Mouse (Mus musculus) testis, adult 2 months (tissue): Measurements from ENCODE around the gene Hfm1. TPM values are rescaled to one million over a fixed set of nuclear protein-coding genes. Genes with fewer than 3 reads are reported as not detected.

Experiments
- H3K27ac ChIP-seq: fragments of 200-500 bp; 2 replicates; pipeline ENCODE4 v1.5.1; 2012; ENCODE audit warnings: low read depth, low read length; ENCODE audit not compliant: control insufficient read depth, insufficient read depth
- H3K27me3 ChIP-seq: fragments of 200-500 bp; 2 replicates; pipeline ENCODE4 v1.6.1; 2012; ENCODE audit warnings: mild to moderate bottlenecking, low read length, moderate library complexity; ENCODE audit not compliant: control insufficient read depth, insufficient read depth
- H3K36me3 ChIP-seq: fragments of 200-500 bp; 2 replicates; pipeline ENCODE4 v1.6.1; 2012; ENCODE audit warnings: mild to moderate bottlenecking, low read length; ENCODE audit not compliant: control insufficient read depth, insufficient read depth
- H3K4me1 ChIP-seq: fragments of 200-500 bp; 2 replicates; pipeline ENCODE4 v1.6.1; 2012; ENCODE audit warnings: low read length; ENCODE audit not compliant: control insufficient read depth, insufficient read depth
- H3K4me3 ChIP-seq: fragments of 200-500 bp; 2 replicates; pipeline ENCODE4 v1.5.1; 2012; ENCODE audit warnings: low read depth, mild to moderate bottlenecking, low read length, moderate library complexity, mixed read lengths; ENCODE audit not compliant: control insufficient read depth
- CTCF ChIP-seq: fragments of 200-500 bp; IDR thresholded peaks from 2 replicates; pipeline ENCODE4 v1.5.1; 2012; ENCODE audit warnings: low read depth, mild to moderate bottlenecking, inconsistent platforms, low read length, moderate library complexity; ENCODE audit not compliant: control insufficient read depth, insufficient read depth, insufficient replicate concordance
- POLR2A ChIP-seq: fragments of 200-500 bp; IDR thresholded peaks from 2 replicates; pipeline ENCODE4 v1.6.1; 2012; ENCODE audit warnings: low read depth, mild to moderate bottlenecking, inconsistent platforms, low read length, moderate library complexity; ENCODE audit not compliant: control insufficient read depth
- polyA plus RNA-seq: library from polyadenylated mRNA; depleted of rRNA; stranded (reverse); fragments of >200 nt; gene quantifications from 2 replicates; pipeline ENCODE4 v1.2.3, GENCODE M21; 2012

The Hfm1 gene
- polyA plus RNA-seq, 1 experiment, result 8.9 TPM

- Histone ChIP-seq H3K27ac (no peak overlapping the region), H3K4me1 (no peaks in the 10 kb centered on the region), H3K27me3 (no peaks in the 10 kb centered on the region), H3K36me3 (no peaks in the 10 kb centered on the region; the same call in none of the 2 replicates), H3K4me3 (no peak overlapping the region)
- no peak for TF ChIP-seq POLR2A
- no peak for TF ChIP-seq CTCF
Observed at GRCm38 (mm10) chr5:106891773-106892172, 34.3 kb downstream of the Hfm1 start.

GRCm38 (mm10) chr5:106887303-106888071, 38.6 kb downstream of the Hfm1 start:
- Histone ChIP-seq H3K4me3 (no peak overlapping the region), H3K36me3 (no peaks in the 10 kb centered on the region; the same call in 1 of the 2 replicates), H3K4me1 (no peaks in the 10 kb centered on the region), H3K27me3 (no peaks in the 10 kb centered on the region), H3K27ac (no peak overlapping the region)
- TF ChIP-seq CTCF, result no peak
- no peak for TF ChIP-seq POLR2A

- Histone ChIP-seq H3K4me1 (no peaks in the 10 kb centered on the region), H3K27me3 (no peaks in the 10 kb centered on the region), H3K4me3 (no peak overlapping the region), H3K36me3 (no peaks in the 10 kb centered on the region; the same call in 1 of the 2 replicates), H3K27ac (no peak overlapping the region)
- TF ChIP-seq CTCF, result no peak
- no peak for TF ChIP-seq POLR2A
Observed at GRCm38 (mm10) chr5:106885517-106885916, 40.6 kb downstream of the Hfm1 start.

- Histone ChIP-seq H3K4me1 (no peaks in the 10 kb centered on the region), H3K27me3 (no peaks in the 10 kb centered on the region), H3K4me3 (no peak overlapping the region), H3K36me3 (no peaks in the 10 kb centered on the region), H3K27ac (no peak overlapping the region)
- TF ChIP-seq CTCF (no peak), POLR2A (no peak)
Observed at GRCm38 (mm10) chr5:106876438-106876837, 49.7 kb downstream of the Hfm1 start.

GRCm38 (mm10) chr5:106860415-106860814, 65.7 kb downstream of the Hfm1 start:
- Histone ChIP-seq H3K27me3 (no peaks in the 10 kb centered on the region), H3K4me3 (no peak overlapping the region), H3K27ac (no peak overlapping the region), H3K36me3 (no peaks in the 10 kb centered on the region), H3K4me1 (no peaks in the 10 kb centered on the region)
- TF ChIP-seq CTCF (no peak), POLR2A (no peak)

GRCm38 (mm10) chr5:106853284-106853683, 72.8 kb downstream of the Hfm1 start:
- no peak overlapping the region for H3K4me3 ChIP-seq
- no peaks in the 10 kb centered on the region for H3K4me1 ChIP-seq
- no peaks in the 10 kb centered on the region for H3K27me3 ChIP-seq
- no peak overlapping the region for H3K27ac ChIP-seq
- TF ChIP-seq POLR2A (no peak), CTCF (no peak)
- H3K36me3 ChIP-seq, result no peaks in the 10 kb centered on the region

- TF ChIP-seq CTCF, result no peak; the same call in 1 of the 2 replicates
- Histone ChIP-seq H3K36me3 (no peaks in the 10 kb centered on the region), H3K27ac (no peak overlapping the region), H3K4me1 (no peaks in the 10 kb centered on the region), H3K4me3 (no peak overlapping the region), H3K27me3 (no peaks in the 10 kb centered on the region)
Observed at GRCm38 (mm10) chr5:106847045-106847444, 79.1 kb downstream of the Hfm1 start.
